Mouse (Mus musculus): ENCODE results near the gene Slc29a3.

- TF ChIP-seq CTCF (IDR thresholded peaks at IDR 0.05; ENCODE audit: extremely low read depth, insufficient read depth, low read length) (no peak), POLR2A (IDR thresholded peaks at IDR 0.05; ENCODE audit: extremely low read depth, insufficient read depth, low read length) (no peak)
Observed at GRCm38 (mm10) chr10:60768614-60769013, 16.0 kb upstream of the Slc29a3 start.

All from cortical plate, adult 2 months (tissue).